Mouse (Mus musculus): ENCODE results near the gene Capn8.

The Capn8 gene

GRCm38 (mm10) chr1:182553649-182554375 is 11.0 kb upstream of the Capn8 start:
- DNase-seq (ENCODE audit: low spot score), result no peak

DNA sequence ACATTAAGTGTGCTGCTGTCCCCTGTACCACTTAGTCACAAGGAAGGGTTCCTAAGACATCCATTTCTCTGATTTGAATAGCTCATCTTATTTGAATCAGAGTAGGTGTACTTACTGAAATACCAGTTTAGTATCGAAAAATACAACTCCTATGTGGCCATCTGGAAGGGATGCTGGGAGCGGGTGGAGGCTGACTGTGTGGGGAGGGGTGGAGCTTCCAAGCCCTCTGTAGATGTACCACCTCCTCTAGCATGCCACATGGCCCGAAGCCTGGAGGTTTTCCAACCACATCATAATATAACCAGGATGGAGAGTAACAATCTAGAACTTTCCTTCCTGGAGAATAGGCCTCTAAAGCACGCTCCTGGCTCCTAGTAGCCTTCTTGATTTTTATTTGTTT is 6.5 kb upstream of the Capn8 start:
- DNase-seq (ENCODE audit: low spot score), result no peak

DNA sequence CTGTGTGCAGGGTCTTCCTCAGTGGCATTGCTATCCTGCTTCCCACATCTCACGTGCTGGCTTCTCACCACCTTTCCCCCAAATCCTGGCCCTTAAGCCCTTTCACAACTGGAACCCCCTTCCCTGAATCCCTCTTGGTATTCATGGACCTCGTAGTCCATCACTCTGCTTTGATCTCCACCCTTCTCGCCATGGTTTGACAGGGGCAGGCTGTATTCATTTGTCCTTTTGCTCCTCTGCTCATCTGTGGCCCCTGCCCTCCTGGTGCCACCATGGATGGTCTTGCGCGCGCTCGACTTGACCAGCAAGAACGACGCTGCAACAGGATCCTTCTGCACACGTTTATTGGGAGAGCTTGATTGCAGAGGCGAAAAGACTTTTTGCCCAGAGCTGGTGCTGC is 5.3 kb upstream of the Capn8 start:
- DNase-seq (ENCODE audit: low spot score), result no peak

DNA sequence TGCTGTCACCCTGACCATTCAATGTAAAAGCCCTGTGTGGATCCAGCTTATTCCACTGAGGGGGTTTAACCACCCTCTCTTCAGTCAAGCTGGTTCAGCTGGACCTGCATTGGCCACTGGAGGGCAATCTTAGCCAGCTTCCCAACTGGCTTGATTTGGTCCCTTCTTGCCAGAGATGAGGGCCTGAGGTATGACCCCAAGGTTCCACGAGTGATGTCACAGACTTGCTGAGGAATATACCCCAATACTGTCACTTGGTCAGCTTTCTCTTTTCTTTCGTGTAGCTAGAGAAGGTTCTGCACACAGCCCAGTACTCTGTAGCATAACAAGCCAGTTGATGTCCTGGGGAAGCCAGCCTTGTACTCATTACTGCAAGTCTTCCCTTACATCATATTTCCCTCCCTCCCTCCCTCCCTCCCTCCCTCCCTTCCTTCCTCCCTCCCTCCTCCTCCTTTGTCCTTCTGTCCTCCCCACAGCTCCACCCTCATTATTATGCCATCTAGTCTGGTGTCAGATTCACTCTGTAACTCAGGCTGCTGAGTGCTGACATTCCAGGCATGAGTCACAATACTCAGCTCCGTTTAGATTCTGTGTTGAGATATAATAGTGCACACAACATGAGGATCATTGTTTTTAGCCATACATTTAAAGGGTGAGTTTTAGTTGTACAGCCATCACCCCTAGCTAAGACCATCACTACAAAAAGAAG is 4.3 kb upstream of the Capn8 start:
- no peak for DNase-seq (ENCODE audit: low spot score)

- no peak for DNase-seq (ENCODE audit: low spot score)
Measured at GRCm38 (mm10) chr1:182561945-182562514, 2.8 kb upstream of the Capn8 start.

DNA sequence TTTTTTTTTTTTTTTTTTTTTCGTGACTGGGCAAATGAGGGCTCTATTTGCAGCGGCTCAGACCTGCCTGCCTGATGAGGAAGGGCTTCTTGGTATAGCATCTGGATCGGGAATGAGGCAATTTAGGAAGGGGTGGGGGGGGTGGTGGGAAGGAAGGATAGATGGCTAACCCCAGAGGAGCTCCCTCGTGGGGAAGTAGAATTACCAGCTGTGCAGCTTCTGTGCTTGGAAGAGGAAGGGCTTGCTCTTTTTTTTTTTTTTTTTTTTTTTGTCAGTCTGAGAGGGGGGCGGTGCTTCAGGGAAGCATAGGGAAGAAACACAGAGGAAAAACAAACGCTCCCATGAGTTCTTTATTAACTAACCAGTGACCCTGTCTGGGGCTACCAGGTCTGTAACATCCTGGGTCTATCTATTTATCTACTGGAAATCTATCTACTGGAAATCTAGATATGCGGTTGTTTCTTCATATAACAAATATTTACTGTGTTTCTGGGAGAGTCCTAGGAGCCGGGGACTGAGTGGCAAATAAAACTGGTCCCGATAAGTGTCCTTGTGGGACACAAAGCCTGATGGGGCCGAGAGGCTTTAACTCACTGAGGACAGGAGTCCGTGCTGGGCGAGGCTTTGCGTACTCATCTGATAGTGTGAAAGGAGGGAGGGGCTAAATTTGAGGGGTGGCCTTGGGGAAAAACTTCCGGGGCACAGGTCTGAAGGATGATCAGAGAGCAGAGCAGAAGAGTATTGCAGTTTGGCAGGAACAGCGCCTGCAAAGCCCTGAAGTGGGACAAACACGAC is 2.0 kb upstream of the Capn8 start:
- no peak for DNase-seq (ENCODE audit: low spot score)

DNA sequence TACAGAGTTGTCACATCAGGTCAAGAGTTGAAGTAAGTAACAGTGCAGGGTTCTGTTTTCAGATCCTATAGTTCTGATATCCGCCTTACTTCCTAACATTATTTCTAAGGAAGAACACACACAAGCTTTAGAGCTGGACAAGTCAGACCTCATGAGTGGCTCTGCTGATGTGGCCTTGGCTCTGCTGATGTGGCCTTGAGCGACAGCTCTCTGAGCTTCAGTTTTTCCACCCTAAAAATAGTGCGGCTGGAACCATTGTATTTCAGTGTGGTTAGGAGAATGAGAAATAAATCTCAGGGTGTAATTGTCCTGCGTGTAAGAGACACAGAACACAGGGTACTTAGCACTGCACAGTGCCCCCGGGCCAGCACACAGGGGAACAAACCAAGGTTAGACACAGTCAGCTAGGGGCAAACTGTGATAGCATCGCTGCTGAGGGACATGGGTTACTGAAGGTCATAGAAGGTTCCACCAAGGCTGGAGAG is 586 bp downstream of the Capn8 start:
- DNase-seq (ENCODE audit: low spot score), result no peak

DNA sequence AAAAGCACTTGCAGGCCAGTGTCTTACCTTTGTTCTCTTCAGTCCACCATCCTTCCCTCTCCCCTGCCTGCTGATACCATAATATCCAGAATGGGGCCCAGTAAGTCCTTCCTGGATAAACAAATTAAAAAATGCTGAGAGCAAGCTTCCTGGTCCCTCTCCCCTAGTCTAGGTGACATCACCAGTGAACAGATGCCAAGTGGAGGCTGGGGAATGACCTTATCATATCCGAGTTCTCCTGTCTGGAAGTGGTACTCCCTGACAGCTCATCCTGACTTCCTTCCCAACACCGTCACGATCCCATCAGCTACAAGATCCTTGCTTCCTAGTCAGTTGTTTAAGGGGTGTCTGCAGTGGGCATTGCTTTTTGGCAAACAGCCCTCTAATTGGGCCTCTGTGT is 6.3 kb downstream of the Capn8 start:
- DNase-seq (ENCODE audit: low spot score), result no peak

- no peak for DNase-seq (ENCODE audit: low spot score)
Measured at GRCm38 (mm10) chr1:182571973-182572372, 7.2 kb downstream of the Capn8 start.

GRCm38 (mm10) chr1:182573856-182574665 is 9.3 kb downstream of the Capn8 start:
- no peak for DNase-seq (ENCODE audit: low spot score)

DNA sequence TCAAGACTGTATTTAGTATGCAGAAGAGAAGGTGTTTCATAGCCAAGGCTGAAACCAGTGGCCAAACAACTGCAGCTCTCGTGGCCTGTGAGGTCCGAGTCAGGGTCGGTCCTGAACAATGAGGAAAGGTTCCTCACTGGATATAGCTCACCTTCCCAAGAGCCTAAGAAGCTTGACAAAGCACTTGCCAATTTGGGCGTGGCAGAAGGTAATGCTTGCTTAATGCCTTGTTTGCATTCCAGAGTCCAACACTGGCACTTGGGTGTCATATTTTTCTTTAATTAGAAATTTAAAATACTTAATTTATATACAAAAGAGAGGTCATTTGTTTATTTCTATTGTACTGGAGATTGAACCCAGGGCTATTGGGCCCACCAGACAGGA is 9.9 kb downstream of the Capn8 start:
- DNase-seq (ENCODE audit: low spot score), result no peak

GRCm38 (mm10) chr1:182584169-182584568 is 19.4 kb downstream of the Capn8 start:
- no peak for DNase-seq (ENCODE audit: low spot score)

DNA sequence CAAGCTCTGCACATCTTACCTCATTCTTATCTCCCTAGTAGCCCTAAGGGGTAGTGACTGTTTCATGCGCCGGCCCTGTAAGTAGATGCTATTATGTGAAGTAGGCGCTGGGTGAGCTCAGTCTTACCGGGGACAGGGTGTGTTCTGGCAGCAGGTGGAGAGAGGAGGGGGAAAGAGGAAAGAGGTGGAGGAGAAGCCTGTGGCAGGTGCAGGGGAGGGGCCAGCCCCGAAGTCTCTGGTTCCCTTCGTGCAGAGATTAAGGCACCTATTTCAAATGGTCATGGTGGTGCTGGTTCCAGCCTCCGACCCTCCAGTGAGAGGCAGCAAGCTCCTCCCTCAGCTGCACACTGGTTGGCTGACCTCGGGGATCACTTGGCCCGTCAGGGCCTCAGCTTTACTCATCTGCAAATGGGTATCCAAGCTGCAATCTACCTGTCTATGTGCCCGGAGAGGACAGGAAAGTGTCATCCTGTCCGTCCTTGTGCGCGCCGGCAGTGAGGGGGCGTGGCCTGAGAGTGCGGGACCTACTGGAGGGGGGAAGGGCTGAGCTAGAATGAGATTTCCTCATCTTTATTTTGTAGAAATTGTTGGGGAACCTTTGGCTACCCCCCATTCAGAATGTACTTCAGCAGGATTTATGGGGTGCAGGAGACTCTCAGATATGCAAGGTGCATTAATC is 20.5 kb downstream of the Capn8 start:
- no peak for DNase-seq (ENCODE audit: low spot score)

- DNase-seq (ENCODE audit: low spot score), result no peak
Measured at GRCm38 (mm10) chr1:182587706-182588105, 22.9 kb downstream of the Capn8 start.

DNA sequence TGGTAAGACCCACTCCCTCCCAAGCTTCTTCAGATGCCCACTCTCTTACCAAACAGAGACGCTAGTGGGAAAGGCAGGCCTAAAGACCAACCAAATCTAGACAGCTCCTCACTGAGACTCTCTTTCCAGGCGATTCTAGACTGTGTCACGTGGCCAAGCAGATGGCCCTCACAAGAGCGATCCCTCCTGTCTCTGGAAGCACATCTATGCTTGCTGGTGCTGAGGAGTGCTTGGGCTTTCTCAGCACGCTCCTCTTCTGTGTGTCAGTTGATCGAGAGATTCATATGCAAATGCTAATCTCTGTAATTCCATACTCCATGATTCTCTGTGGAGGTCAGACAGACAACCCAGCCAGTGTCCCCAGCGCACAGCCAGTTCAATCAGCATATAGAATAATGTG is 26.7 kb downstream of the Capn8 start:
- DNase-seq (ENCODE audit: low spot score), result no peak

DNA sequence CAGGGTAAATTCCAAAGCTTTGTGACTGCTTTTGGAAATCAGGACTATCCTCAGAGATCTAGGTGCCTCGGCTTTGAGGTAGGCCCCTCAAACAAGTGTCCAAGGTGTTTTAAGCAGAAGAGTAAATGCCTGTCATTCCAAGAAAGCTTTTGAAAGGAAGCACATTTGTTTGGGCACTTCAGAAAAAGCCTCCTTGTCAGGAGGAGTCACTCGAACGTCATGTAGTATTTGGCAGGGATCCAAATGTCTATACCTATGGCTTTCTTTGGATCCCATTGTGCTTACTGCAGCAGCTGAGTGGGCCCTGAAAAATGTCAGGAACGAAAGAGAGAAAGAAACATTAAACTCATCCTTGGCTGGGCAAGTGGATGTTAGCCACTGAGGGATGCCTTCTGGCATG is 27.6 kb downstream of the Capn8 start:
- DNase-seq (ENCODE audit: low spot score), result no peak

DNA sequence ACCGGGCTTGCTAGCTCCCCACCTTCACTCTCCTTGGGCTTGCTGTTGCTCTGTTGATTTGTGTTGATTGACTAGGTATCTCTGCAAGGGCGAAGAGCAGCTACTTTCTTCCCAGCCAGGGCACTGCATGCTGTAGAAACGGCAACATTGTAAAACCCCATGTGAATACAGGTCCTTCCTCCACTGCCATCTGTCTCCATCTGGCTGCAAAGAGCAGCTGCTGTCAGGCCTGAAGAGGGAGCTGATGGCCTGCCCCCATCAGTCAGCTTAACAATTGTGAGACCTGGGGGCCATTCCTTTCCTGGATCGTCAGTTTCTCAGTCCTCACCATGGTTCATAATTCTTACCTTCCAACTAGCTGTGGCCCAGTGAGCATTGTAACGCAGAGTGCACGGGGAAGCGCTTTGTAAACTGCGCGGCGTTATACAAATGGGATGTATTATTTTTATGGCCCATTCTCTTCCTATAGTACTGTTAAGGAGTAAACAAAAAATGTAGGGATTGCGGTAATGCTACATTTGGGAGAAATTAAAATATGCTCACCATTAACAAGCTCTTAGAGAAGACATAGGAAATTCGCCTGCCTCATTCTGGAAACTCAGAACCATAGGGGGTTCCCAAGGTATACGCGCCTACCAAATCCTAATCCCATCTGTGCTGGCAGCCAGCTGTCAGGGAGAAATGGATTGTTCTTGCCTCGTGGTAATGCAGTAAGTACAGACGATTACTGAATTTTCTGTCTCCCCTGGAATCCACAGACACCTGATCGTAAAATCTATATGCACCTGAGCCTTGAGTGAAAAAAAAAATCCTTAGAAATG is 40.7 kb downstream of the Capn8 start:
- DNase-seq (ENCODE audit: low spot score), result no peak

- DNase-seq (ENCODE audit: low spot score), result no peak
Measured at GRCm38 (mm10) chr1:182609701-182610335, 45.0 kb downstream of the Capn8 start.

GRCm38 (mm10) chr1:182615465-182615864 is 50.7 kb downstream of the Capn8 start:
- DNase-seq (ENCODE audit: low spot score), result no peak

Measured in ovary, postnatal 10 days (tissue).